Mouse (Mus musculus): ENCODE measurements around the gene Nbeal2. TPM values are rescaled to one million over a fixed set of nuclear protein-coding genes. Genes with fewer than 3 reads are reported as not detected.

Nbeal2 gene
- total and polyA plus RNA-seq, 3 experiments: 3.2 to 19.7 (median 8.4) TPM

DNA sequence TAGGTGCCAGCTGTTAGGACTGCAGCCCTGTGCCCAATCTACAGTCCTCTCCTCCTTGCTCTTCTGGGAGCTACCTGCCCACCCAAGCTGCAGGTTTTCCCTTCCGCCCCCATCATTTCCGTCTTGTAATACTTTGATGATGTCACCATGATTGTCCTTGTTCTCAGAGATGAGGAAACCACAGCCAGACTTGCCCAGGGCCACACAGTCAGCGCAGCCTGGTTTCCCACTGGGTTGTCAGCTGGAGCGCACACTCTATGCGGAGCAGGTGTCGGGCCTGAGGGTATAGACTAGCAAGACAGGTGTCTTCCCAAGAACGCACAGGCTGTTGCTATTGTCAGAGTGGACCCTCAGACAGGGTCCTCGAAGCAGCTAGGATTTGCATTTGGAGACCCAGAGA is 31.2 kb upstream of the Nbeal2 start:
- in situ Hi-C loops (cut with MboI; ENCODE audit: low pct_ligation_motif_present, low pct_unique_long_range_greater_than_20kb, low sequenced_read_pairs): no loop called here
- Histone ChIP-seq H3K27ac (ENCODE audit: insufficient read depth, low read depth) (no peak overlapping the region), H3K4me2 (ENCODE audit: insufficient read depth, low read depth, poor library complexity, severe bottlenecking) (no peak overlapping the region), H3K79me2 (replicated peaks; ENCODE audit: control insufficient read depth, extremely low read depth, insufficient read depth, poor library complexity, severe bottlenecking) (peaks cover 3% of the 10 kb centered on the region; the same call in 1 of the 2 replicates), H3K4me1 (ENCODE audit: control insufficient read depth in 1 of 2, insufficient read depth in 2 of 2) (peaks cover 8 to 64% of the 10 kb centered on the region in 2 experiments), H3K9me3 (replicated peaks; ENCODE audit: low read length) (peaks cover under 1% of the 10 kb centered on the region), H3K9ac (ENCODE audit: insufficient read depth, low read depth) (no peak overlapping the region), H3K36me3 (replicated peaks in 1 of 2; ENCODE audit: control insufficient read depth in 1 of 2, insufficient read depth in 1 of 2, low read length in 1 of 2) (peaks cover 3 to 47% of the 10 kb centered on the region in 2 experiments), H3K4me3 (replicated peaks in 1 of 3; ENCODE audit: low read depth in 2 of 3, low read length in 2 of 3, poor library complexity in 1 of 3) (no peak overlapping the region), H3K27me3 (replicated peaks) (no peaks in the 10 kb centered on the region)
- TF ChIP-seq MYC (IDR thresholded peaks at IDR 0.05; ENCODE audit: low read depth, low read length): no peak
- no peak for TF ChIP-seq ZKSCAN1 (IDR thresholded peaks at IDR 0.05; ENCODE audit: borderline replicate concordance, low read depth, low read length)
- no peak for TF ChIP-seq POLR2A (IDR thresholded peaks at IDR 0.05; ENCODE audit: low read depth, low read length)
- no peak for TF ChIP-seq RAD21 (IDR thresholded peaks at IDR 0.05; ENCODE audit: low read depth, low read length)
- TF ChIP-seq UBTF (IDR thresholded peaks at IDR 0.05; ENCODE audit: low read depth, low read length): no peak
- DNase-seq (ENCODE audit: extremely low read depth): no peak
- dilution Hi-C loops (cut with MboI; ENCODE audit: extremely low pct_ligation_motif_present, extremely low pct_unique_long_range_greater_than_20kb, low sequenced_read_pairs): no loop called here

DNA sequence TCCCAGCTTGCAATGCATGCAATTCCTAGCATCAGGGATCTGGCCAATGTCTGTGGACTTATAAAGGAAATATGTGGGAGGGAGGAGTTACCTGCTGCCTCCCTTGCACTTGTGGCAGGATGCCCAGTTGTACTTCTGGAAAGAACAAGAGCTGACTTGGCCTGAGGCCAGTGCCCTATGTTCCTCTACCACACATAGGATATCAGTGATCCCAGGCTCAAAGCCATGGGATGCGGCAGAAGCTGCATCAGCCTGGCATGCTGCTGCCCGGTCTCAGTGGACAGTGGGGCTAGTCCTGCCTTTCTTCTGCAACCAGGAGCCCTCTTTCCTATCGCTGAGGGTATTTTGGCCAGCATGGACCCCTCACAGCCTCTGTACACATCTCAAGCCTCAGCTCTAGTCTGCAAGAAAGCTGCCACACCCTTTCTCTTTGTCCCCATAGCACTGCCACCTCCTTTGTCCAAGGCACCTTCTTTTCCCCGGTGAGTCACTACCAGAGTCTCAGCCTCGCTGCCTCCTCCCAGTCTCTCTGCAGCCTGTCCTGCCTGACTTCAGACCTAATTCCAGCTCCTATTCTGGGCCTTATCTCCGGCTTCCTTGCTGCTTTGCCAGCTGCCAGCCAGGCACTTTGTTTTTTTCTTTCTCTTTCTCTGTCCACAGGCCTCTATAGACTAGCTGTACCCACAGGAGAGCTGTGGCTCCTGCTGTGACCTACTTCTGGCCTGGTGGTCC is 30.3 kb upstream of the Nbeal2 start:
- H3K9ac ChIP-seq (ENCODE audit: insufficient read depth, low read depth): no peak overlapping the region
- in situ Hi-C loops (cut with MboI; ENCODE audit: low pct_ligation_motif_present, low pct_unique_long_range_greater_than_20kb, low sequenced_read_pairs): no loop called here
- TF ChIP-seq CTCF (conservative IDR thresholded peaks at IDR 0.05 in 1 of 2, IDR thresholded peaks at IDR 0.05 in 1 of 2; ENCODE audit: low read depth in 2 of 2, low read length in 2 of 2): no peak
- no peak for TF ChIP-seq ELF1 (IDR thresholded peaks at IDR 0.05; ENCODE audit: low read depth, low read length)
- dilution Hi-C loops (cut with MboI; ENCODE audit: extremely low pct_ligation_motif_present, extremely low pct_unique_long_range_greater_than_20kb, low sequenced_read_pairs): no loop called here
- no peak overlapping the region for H3K4me3 ChIP-seq (replicated peaks in 1 of 3; ENCODE audit: low read depth in 2 of 3, low read length in 2 of 3, poor library complexity in 1 of 3)
- peaks cover 3% of the 10 kb centered on the region; the same call in 1 of the 2 replicates for H3K79me2 ChIP-seq (replicated peaks; ENCODE audit: control insufficient read depth, extremely low read depth, insufficient read depth, poor library complexity, severe bottlenecking)
- H3K36me3 ChIP-seq (replicated peaks in 1 of 2; ENCODE audit: control insufficient read depth in 1 of 2, insufficient read depth in 1 of 2, low read length in 1 of 2): peaks cover 3 to 49% of the 10 kb centered on the region in 2 experiments
- peaks cover 5% of the 10 kb centered on the region for H3K9me3 ChIP-seq (replicated peaks; ENCODE audit: low read length)
- H3K4me1 ChIP-seq (ENCODE audit: control insufficient read depth in 1 of 2, insufficient read depth in 2 of 2): peaks cover 8 to 64% of the 10 kb centered on the region in 2 experiments
- H3K4me2 ChIP-seq (ENCODE audit: insufficient read depth, low read depth, poor library complexity, severe bottlenecking): no peak overlapping the region
- H3K27me3 ChIP-seq (replicated peaks): no peaks in the 10 kb centered on the region
- no peak overlapping the region for H3K27ac ChIP-seq (ENCODE audit: insufficient read depth, low read depth)
- DNase-seq (ENCODE audit: extremely low read depth): no peak

DNA sequence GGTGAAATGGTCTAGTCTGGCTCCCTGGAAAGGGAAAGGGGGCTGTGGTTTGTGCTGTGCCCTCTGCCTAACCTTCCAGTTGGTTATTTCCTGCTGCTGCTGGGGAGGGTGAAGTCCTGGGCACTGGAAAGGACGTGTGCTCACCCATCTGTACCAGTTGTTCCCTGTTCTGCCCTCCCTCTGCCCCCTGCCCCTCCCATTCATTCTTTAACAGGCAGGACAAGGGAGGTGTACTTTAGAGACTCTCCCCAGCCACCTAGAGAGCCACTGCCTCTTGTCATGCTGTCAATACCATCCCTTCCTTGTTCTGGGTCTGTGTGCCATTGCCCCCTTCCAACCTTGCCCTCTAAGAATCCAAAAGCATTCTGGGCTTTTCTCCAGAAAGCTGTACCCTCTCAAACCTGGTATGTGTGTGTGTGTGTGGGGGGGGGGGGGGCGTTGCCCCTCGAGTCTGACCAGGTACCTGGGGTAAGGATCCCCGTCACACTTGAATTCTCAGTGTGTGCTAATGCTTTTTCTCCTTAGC is 29.7 kb upstream of the Nbeal2 start:
- peaks cover 3% of the 10 kb centered on the region; the same call in 1 of the 2 replicates for H3K79me2 ChIP-seq (replicated peaks; ENCODE audit: control insufficient read depth, extremely low read depth, insufficient read depth, poor library complexity, severe bottlenecking)
- H3K27me3 ChIP-seq (replicated peaks): no peaks in the 10 kb centered on the region
- dilution Hi-C loops (cut with MboI; ENCODE audit: extremely low pct_ligation_motif_present, extremely low pct_unique_long_range_greater_than_20kb, low sequenced_read_pairs): no loop called here
- H3K36me3 ChIP-seq (replicated peaks in 1 of 2; ENCODE audit: control insufficient read depth in 1 of 2, insufficient read depth in 1 of 2, low read length in 1 of 2): peaks cover 3 to 51% of the 10 kb centered on the region in 2 experiments
- H3K4me2 ChIP-seq (ENCODE audit: insufficient read depth, low read depth, poor library complexity, severe bottlenecking): no peak overlapping the region
- H3K27ac ChIP-seq (ENCODE audit: insufficient read depth, low read depth): no peak overlapping the region
- peaks cover 8 to 62% of the 10 kb centered on the region in 2 experiments for H3K4me1 ChIP-seq (ENCODE audit: control insufficient read depth in 1 of 2, insufficient read depth in 2 of 2)
- TF ChIP-seq MAX (IDR thresholded peaks at IDR 0.05; ENCODE audit: low read length): no peak
- TF ChIP-seq ZNF384 (IDR thresholded peaks at IDR 0.05; ENCODE audit: low read depth, low read length): no peak
- no peak for TF ChIP-seq PAX5 (IDR thresholded peaks at IDR 0.05; ENCODE audit: low read length)
- TF ChIP-seq ELF1 (IDR thresholded peaks at IDR 0.05; ENCODE audit: low read depth, low read length): no peak
- no peak for TF ChIP-seq CTCF (conservative IDR thresholded peaks at IDR 0.05 in 1 of 2, IDR thresholded peaks at IDR 0.05 in 1 of 2; ENCODE audit: low read depth in 2 of 2, low read length in 2 of 2)
- TF ChIP-seq GABPA (IDR thresholded peaks at IDR 0.05; ENCODE audit: insufficient replicate concordance, low read depth, low read length): no peak
- no peak for TF ChIP-seq MEF2A (IDR thresholded peaks at IDR 0.05; ENCODE audit: borderline replicate concordance, low read depth, low read length)
- no peak for TF ChIP-seq POLR2AphosphoS2 (IDR thresholded peaks at IDR 0.05; ENCODE audit: low read depth, low read length)
- no peak for TF ChIP-seq NELFE (IDR thresholded peaks at IDR 0.05; ENCODE audit: low read depth, low read length)
- TF ChIP-seq SMC3 (IDR thresholded peaks at IDR 0.05; ENCODE audit: low read depth, low read length): no peak
- TF ChIP-seq MYC (IDR thresholded peaks at IDR 0.05; ENCODE audit: low read depth, low read length): no peak
- TF ChIP-seq BHLHE40 (IDR thresholded peaks at IDR 0.05; ENCODE audit: low read depth, low read length): no peak
- TF ChIP-seq USF2 (conservative IDR thresholded peaks at IDR 0.05; ENCODE audit: low read depth, low read length): no peak
- peaks cover 5% of the 10 kb centered on the region for H3K9me3 ChIP-seq (replicated peaks; ENCODE audit: low read length)
- H3K9ac ChIP-seq (ENCODE audit: insufficient read depth, low read depth): no peak overlapping the region
- in situ Hi-C loops (cut with MboI; ENCODE audit: low pct_ligation_motif_present, low pct_unique_long_range_greater_than_20kb, low sequenced_read_pairs): no loop called here
- H3K4me3 ChIP-seq (replicated peaks in 1 of 3; ENCODE audit: low read depth in 2 of 3, low read length in 2 of 3, poor library complexity in 1 of 3): no peak overlapping the region
- no peak for DNase-seq (ENCODE audit: extremely low read depth)
